Mouse (Mus musculus): ENCODE measurements around the gene Cnn3.

DNA sequence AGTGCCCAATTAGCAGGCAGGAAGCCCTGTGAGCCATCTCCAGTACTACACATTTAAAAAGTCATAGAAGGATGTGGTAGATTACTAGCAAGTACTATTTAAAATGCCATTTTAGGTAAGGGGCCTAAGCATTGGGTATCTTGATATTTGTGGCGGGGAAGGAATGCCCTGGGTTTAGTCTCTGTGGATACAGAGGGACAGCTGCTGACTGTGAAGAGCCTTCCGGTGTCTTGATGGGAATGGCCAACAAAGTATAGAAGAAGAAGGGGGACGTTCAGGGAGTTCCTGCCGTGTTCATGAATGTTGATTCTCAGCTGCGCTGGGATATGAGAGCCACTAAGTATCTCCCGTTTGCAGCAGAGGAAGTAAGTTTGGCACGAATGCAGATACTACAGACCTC is 10.8 kb downstream of the Cnn3 start:
- TF ChIP-seq GATA1 (IDR thresholded peaks at IDR 0.05; ENCODE audit: borderline replicate concordance, low read length) (no peak), FLI1 (IDR thresholded peaks at IDR 0.05; ENCODE audit: low read length) (no peak)
